Mouse (Mus musculus) bone marrow macrophage, adult 2 months (primary cell): Measurements from ENCODE around the gene Klrg1.

Experiments used
- CTCF ChIP-seq: IDR thresholded peaks from 2 replicates; pipeline ENCODE4 v1.5.1; 2012; ENCODE audit warnings: low read depth, mild to moderate bottlenecking, low read length, moderate library complexity
- POLR2A ChIP-seq: IDR thresholded peaks from 2 replicates; pipeline ENCODE4 v1.6.1; 2012; ENCODE audit warnings: mild to moderate bottlenecking, low read depth, low read length, borderline replicate concordance

- TF ChIP-seq CTCF (no peak), POLR2A (no peak)
These were observed 24.0 kb upstream of the Klrg1 start for GRCm38 (mm10) chr6:122306707-122307106.
